Mouse (Mus musculus): ENCODE measurements around the gene Cenps.
"Not testable (repeated sequence)": the region's sequence is repeated elsewhere in the genome, so short reads cannot be mapped to it uniquely, and the experiment has no call there.

The Cenps gene

DNA sequence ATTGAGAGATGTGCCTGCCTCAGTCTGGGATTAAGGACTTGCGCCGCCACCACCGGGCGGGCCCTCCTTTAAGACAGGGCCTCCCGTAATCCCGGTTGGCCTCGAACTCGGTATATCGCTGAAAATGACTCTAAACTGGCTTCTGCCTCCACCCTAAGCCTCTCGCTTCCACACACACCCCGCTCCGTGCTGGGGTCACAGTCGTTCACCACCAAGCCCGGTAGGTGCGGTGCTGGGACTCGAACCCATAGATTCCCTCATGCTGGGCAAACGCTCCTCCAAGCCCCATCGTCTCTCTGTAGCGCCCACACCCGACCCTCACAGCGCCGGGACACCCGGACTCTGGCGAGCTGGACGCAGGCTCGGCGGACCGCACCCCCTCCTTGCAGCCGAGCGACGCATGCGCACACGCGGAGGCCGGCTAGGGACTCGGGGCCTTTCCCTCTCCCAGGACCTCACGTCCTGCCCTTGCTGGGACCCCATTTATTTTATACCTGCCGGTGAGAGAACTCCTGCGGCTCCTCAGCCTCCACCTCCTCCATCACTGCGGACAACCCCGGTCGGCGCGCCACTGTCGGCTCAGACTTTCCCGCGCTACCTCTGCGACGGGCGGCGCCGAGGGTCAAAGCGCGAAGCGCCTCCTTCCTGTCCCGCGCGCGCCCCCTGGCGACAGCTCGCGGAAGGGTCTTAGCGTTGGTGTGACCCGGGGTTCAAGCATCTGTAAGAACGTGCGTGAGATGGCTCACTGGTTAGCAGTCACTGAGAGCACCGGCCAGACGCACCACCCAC lies at the start of gene Cenps:
Gene Cenps, minus strand, starts transcription at position 648 of the 789 bp plus-strand sequence.
- peak; percentile 77 for DNase-seq (ENCODE audit: low spot score)

GRCm38 (mm10) chr4:149182755-149183154 lies 45.3 kb upstream of the Cenps start:
- no peak for DNase-seq (ENCODE audit: low spot score)

DNA sequence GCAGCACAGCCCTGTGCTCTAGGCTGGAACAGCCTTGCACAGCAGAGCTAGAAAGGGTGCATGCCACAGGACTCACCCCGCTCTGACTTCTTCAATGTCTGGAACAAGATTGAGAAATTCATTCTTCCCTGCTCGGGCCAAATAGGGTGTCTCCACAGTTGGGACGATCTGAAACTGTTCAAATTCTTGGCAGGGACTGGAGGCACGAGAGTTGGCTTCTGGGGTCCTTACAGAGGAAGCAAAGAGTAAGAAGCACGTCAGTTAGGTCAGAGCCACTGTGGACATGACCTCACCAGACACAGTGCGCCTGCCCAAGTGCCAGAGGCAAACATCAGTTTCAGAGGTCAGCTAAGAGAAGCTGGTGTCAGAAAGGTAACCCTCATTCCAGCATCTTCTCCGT lies 44.8 kb upstream of the Cenps start:
- no peak for DNase-seq (ENCODE audit: low spot score)

GRCm38 (mm10) chr4:149179573-149179972 lies 42.1 kb upstream of the Cenps start:
- DNase-seq (ENCODE audit: low spot score) = no peak

DNA sequence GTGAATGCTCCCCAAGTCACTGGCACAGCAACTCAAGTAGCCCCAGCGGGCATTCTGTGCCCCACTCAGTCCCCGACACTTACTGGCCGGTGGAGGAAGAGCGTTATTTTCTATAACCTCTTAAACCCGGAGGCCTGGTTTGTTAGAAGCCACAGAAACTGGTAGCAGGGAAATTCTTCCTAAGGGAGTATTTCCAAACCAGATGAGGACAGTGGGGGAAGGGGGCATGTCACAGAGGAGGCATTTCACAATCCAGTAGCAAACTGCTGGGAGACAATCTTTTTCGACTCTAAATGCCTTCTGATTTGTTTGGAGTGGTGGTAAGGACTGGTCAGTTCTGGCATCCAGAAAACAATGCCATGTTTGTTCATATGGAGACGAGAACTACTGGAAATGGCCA lies 41.7 kb upstream of the Cenps start:
- DNase-seq (ENCODE audit: low spot score) = no peak

DNA sequence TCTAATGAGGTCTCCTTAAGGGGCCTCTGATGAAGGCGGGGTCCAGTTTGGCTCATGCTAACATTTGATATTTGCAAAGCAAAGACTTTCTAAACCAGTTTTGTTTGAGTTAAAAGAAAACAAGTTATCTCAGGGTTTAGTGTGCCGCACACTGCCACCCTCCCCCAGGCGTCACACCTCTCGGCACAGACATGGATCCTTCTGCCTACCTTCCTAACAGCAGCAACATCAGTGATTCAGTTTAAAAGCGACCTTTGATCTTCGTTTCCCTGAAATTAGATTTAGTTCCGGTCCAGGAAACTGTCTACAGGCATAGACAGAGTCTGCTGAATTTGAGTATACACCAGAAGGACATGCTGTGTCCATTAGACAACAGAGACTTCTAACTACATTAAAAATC lies 40.9 kb upstream of the Cenps start:
- no peak for DNase-seq (ENCODE audit: low spot score)

DNA sequence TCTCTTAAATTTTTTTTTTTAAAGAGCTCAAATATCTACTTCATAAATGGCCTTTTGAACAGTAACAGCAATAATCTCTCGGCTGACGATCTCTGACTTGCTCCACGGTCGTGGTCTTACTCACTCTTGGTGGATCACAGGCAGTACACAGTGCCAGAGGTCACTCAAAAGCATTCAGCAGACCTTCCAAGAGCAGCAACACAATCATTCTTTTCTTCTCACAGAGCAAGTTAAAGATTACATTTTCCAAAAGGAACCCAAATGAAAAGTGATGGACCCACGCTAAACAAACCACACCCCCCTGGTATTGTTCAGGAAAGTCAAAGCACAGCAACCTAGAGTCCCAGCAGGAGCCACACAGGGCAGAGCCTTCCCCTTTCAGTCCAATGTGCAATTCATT lies 39.6 kb upstream of the Cenps start:
- no peak for DNase-seq (ENCODE audit: low spot score)

DNA sequence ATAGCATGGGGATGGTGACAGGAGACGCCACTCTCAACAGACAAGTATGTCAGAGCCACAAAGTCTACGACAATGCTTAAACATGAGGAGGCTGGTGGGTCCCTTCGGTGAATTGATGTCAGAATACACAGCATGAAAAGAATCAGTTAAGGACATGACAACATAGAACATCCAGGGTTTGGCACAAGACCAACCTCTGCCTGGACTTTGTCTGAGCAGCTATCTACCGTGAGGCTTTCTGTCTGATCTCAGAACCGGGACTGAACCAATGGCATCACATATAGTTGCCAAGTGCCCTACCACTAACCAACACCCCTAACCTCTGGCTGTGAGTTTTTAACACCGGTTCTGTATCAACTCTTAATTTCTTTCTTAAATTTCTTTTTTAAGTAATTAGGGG lies 39.2 kb upstream of the Cenps start:
- no peak for DNase-seq (ENCODE audit: low spot score)

DNA sequence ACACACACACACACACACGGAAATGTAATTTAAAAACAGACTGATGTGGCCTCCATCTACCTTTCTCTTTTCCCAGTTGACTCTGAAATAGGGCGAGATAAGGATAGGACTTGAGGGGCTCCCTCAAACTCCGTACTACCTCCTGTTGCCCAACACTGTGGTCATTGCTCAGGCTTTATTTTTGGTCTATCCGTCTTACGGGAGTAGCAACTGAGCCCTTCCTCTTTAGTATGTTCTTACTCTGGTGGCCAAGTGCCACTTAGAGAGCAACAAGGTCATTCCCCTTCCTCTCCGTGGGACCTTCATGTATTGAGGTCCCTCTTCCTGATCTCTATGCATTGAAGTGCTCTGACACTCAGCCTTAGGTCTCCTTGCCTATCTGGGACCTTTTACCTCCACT lies 36.2 kb upstream of the Cenps start:
- no peak for DNase-seq (ENCODE audit: low spot score)

DNA sequence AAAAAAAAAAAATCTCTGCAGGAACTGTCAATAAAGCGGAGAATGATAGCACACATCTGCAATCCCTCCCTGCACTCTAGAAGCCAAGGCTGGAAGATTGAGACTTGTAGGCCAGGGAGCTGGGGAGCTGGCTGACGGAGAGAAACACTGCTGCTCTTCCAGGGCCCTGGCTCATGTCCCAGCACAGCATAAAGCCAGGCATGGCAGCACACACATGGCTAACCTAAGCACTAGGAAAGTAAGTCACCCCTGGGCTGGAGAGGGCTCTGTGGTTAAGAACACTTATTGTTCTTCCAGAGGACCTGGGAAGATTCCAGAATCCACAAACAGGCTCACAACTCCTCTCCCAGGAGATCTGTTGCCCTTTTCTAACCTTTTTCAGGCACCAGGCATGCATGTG lies 35.2 kb upstream of the Cenps start:
- no peak for DNase-seq (ENCODE audit: low spot score)

DNA sequence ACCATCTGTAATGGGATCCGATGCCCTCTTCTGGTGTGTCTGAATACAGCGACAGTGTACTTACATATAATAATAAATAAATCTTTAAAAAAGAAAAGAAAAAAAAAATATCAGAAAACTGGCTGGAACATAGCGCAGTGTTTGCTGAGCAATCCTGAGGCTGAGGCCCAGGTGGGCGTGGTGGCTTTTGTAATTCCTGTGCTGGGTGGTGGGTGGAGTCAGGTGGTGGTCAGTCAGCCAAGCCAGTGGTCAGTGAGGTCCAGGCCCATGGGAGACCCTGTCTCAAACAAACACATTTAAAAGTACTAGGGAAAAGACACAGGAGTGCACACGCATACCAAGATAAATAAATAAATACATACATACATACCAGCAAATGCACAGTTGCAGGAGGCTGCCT lies 34.7 kb upstream of the Cenps start:
- DNase-seq (ENCODE audit: low spot score) = no peak

- no peak for DNase-seq (ENCODE audit: low spot score)
Observed at GRCm38 (mm10) chr4:149171581-149171981, 34.2 kb upstream of the Cenps start.

DNA sequence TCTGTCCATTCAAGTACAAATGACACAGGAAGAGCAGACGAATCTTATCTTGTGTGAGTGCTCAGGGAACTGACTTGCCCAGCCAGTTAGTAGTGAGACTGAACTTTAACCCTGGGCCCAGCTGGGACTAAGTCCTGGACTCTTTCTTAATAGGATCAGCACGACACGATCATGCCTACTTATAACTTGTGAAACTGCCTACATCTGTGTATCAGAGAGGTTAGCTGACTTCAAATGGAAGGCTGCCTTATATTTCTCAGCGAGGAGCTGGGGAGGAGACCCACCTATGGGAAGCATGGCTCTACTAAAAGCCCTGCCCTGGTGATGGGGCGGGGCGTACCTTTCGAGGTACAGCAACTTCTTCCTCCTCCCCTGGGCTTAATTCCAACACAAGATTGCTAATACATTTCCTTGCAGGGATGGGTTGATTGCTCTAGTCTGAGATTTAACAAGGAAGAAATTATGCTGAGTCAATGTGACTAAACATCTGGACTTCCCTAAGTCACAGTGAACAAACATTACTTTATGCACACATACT lies 33.0 kb upstream of the Cenps start:
- no peak for DNase-seq (ENCODE audit: low spot score)

DNA sequence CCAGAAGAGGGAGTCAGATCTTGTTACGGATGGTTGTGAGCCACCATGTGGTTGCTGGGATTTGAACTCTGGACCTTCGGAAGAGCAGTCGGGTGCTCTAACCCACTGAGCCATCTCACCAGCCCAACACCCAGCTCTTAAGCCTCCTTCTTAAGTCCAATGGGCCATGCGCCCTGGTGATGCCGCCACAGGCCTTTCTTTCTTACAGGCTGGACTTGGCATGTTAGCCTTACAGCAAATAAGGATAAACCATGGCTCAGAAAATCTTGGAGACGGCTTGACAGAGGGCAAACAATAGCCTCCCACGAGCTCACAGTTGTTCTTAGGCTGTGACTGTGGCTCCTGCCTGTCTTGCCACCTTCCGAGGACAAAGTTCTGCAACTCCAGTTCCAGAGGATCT lies 32.5 kb upstream of the Cenps start:
- DNase-seq (ENCODE audit: low spot score) = not testable (repeated sequence)

DNA sequence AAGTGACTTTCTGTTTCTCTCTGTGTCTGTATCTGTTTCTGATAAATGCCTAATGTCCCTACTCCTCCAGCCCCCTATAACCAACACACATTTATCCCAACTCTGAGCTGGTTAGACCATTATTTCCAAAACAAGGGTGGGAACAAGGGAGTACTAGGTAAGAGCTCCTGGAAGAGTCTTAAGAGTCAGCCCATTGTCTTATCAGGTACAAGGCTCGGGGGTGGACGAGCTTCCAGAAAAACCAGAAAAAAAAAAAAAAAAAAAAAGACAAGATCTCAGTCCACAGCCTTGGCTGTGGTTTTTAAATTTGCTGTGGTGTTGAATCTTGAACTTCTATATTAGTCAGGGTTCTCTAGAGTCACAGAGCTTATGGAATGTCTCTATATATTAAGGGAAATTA lies 30.6 kb upstream of the Cenps start:
- DNase-seq (ENCODE audit: low spot score) = no peak

DNA sequence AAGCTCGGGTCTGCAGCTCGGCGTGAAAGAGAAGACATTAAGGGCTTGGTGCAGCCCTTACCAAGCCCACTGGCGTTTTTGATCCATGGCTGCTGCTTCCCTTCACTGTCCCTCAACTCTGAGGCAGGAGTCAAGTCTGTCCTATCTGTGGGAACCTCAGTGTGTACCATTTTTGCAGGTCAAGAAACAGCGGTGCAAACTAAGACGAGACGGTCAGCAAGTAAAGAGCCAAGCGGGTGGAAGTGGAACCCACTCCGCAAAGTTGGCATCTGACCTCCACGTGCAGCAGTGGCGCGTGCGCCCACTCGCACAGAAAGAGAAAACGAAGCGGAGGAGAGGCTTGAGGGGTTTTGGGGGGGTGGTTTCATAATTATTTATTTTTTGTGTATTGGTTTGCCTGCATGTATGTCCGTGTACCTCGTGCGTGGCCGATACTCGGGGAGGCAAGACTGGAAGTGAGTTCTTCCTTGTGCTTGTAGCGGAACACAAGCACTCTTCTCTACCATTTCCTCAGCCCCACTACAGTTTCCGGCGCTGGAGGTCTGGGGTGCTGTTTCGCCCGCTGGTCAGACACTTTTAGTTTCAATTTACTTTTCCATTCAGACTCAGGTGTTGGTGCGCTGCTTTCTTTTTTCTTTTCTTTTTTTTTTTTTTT lies 29.7 kb upstream of the Cenps start:
- no peak for DNase-seq (ENCODE audit: low spot score)

DNA sequence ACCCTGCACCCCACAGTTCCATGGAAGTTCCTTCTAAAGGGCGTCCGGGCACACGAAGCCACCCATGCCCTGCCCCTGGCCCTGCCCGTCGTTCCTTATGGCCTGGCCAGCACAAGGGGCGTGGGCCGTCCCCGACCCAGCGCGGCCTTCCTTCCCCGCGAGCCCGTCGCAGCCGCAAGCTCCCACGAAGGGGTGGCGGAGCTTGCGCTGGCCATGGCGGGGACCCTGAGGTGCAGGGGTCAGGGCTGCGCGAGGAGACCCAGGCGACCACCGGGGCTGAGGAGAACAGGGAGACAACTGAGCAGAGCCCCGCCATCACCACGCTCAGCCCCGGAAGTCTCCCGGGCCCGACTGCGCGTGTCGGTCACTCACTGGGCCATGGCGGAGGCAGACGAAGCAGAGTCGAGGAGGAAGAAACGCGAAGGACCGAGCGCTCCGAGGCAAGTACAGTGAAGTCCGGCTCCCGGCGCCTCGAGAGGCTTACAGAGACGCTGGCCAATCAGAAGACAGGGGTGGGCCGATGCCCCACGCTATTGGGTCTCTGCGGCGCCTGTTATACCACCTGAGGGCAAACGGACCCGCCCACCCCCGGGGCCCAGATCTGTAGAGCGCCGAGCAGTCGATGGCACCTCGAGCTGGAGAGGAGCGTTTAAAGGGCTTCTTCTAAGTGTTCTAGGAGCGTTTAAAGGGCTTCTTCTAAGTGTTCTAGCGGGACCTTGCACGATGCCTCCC lies 29.0 kb upstream of the Cenps start, which contains the start of gene Pgd:
Gene Pgd, minus strand, starts transcription at position 557 of the 732 bp plus-strand sequence.
- peak; percentile 94 for DNase-seq (ENCODE audit: low spot score)

GRCm38 (mm10) chr4:149164150-149164549 lies 26.7 kb upstream of the Cenps start:
- no peak for DNase-seq (ENCODE audit: low spot score)

DNA sequence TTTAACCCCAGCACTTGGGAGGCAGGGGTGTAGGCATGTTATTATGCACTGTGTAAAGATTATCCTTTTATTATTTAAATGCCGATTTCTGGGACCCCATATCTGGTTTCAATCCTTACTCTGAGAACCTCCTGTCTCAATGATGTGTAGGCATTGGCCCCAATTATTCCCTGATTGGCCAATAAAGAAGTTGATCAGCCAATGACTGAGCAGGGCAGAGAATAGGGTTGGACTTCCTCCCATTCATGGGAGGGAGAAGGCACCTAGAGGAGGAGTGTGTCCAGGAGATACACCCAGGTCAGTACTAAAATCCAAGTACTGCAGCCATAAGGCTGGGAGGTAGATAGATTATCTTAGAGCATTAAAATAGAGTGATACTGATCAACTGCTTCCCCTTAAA lies 25.8 kb upstream of the Cenps start:
- DNase-seq (ENCODE audit: low spot score) = no peak

GRCm38 (mm10) chr4:149161166-149161565 lies 23.7 kb upstream of the Cenps start:
- DNase-seq (ENCODE audit: low spot score) = no peak

DNA sequence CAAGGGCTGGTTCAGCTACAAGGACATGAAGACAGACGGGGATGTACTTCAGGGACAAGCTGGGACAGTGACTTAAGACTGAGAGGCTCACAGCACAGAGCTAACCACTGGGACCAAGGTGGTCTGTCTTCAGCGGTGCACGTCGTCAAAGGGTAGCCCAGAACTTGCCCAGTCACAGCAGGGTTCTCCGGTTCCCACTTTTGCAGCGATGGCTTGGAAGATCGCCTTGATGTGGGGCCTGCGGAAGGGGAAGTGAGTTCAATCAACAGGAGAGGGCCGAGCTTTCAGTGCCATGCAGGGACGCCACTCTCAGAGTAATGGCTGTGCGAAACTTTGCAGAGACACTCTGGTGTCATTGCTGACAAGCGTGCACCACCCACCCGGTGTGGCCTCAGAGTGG lies 22.5 kb upstream of the Cenps start:
- DNase-seq (ENCODE audit: low spot score) = no peak

DNA sequence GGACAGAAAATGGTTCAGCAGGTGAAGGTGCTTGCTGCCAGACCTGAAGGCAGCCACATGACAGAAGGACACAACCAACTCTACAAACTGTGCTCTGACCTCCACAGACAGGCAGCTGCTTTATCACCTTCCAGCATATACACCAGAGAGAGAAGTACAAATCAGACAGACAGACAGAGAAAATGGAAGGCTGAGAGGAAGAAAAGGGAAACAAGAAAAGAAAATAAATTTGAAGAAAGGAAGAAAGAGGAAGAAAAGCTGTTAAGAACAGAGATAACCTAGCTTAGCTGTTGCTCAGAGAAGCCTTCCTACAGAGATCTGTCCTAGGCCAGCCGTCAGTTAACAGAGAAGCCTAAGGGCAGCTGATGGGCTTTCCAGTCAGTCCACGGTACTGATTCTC lies 21.8 kb upstream of the Cenps start:
- DNase-seq (ENCODE audit: low spot score) = no peak

Data from left cerebral cortex, adult 11 months (tissue).